Mouse (Mus musculus): ENCODE data around the gene Coa4.
A peak's percentile ranks its signal among the peaks of the same experiment; 100 is the strongest.

Gene Coa4

GRCm38 (mm10) chr7:100561861-100562587 is 25.2 kb downstream of the Coa4 start:
- DNase-seq (ENCODE audit: low read depth): no peak

GRCm38 (mm10) chr7:100567238-100567637 is 30.4 kb downstream of the Coa4 start:
- DNase-seq (ENCODE audit: low read depth): peak; percentile 13

GRCm38 (mm10) chr7:100569907-100570306 is 33.0 kb downstream of the Coa4 start:
- DNase-seq (ENCODE audit: low read depth): no peak

GRCm38 (mm10) chr7:100570930-100571715 is 34.3 kb downstream of the Coa4 start:
- no peak for DNase-seq (ENCODE audit: low read depth)

DNA sequence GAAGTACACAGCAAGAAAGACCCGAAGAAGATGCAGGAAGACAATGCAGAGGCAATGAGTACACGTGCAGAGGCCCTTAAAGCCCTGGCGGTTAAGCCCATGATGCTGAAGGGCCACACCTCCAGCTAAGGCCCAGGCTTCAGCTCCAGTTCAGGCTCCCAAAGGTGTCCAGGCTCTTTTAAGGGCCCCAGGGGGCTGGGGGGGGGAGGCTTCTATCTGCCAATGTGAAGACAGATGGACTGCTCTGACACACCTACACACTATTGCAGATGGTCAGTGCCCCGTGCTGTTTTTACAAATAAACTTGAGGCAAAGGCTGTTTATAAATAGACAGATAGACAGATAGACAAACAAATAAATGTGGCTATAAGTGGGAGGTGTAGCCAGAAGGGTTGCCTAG is 35.2 kb downstream of the Coa4 start:
- DNase-seq (ENCODE audit: low read depth): no peak

- no peak for DNase-seq (ENCODE audit: low read depth)
Measured at GRCm38 (mm10) chr7:100572704-100573103, 35.8 kb downstream of the Coa4 start.

DNA sequence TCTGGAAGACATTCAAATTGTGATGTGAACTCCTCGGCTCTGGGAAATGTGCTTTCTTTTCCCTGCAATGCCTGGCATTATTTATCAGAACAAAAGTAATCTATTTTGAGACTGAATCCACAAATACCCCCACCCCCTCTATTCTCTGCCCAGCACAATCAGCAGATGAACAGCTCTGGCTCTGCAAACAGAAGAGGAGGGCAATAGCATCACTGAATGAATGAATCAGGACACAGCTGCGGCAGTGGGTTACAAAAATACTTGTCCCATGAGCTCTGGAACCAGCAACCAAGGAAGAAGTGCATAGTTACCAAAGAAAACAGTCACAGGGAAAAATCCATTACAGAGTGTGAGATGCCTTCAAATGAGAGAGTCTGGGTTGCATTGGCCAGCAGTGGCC is 41.9 kb downstream of the Coa4 start:
- DNase-seq (ENCODE audit: low read depth): no peak

DNA sequence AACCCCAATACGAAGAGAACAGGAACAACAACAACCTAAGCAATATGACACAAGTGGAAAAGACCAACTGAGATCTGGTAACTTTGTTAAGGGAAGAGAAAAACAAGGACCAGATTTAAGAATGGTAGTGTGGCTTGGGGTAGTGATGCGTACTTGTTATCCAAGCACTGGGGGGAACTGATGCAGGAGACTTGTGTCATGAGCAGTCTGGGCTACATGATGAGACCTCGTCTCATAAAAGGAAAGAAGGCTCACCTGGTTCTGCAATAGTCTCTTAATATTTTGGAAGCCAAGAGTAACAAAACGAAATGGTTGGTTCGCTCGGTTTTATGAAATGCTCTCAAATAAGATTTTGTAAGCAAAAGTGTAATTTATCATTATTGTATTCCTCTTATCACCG is 45.4 kb downstream of the Coa4 start:
- peak; percentile 1 for DNase-seq (ENCODE audit: low read depth)

DNA sequence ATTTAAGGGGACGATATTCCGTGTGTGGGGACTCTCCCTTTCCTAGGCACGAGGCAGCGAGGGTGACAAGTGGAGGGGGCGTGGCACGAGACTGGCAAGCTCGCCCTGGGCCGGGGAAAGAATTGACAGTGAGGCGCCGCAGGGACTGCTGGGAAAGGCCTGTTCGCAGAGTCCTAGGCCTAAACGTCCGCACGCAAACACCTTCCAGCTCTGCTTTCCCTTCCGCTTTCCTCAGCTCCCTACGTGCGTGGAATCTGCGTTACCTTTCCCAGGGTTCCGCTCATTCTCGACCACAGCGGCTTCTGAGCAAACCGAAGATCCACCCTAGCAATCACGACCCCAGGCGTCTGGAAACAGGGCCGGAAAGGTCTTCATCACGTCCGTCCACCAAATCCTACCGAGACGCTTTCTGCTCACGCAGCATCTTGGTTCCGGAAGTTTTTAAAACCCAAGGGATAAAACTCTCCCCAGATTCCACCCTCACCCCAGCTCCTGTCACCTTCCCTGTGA is 45.9 kb downstream of the Coa4 start:
- peak; percentile 94 for DNase-seq (ENCODE audit: low read depth)

DNA sequence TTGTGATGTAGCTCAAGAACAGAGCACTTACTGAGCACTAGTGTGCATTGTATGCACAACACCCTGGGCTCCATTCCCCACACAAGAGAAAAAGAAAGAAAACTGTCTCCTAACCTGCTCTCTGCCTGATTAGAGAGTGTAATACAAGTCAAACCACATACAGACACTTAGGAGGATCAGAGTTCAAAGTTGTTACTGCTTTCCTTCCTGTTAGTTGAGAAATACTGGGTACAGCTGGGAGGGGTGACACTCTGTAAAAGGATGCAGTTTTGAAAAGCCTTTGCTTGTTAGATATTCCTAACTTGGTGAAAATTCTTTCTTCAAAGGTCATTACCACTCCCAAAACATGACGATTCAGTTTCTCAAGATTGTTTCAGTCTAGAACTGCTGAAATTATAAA is 52.9 kb downstream of the Coa4 start:
- no peak for DNase-seq (ENCODE audit: low read depth)
